17 mouse cellular contexts compared by ENCODE assay signal in genomic region chr1:119886320-119886719, GRCm38 (mm10). TPM values are rescaled to one million over a fixed set of nuclear protein-coding genes. Genes with fewer than 3 reads are reported as not detected.
DNase-seq lines count a peak whose midpoint lies in the region; ATAC-seq and TF ChIP-seq lines count a peak whose summit lies in the region.
"Had no signal": no experiment of that assay in that cellular context is flagged by ENCODE, and none has a peak within 500 bp of the region (broad histone marks: within the 10 kb centered on the region; RNA-seq: fewer than 3 reads in every experiment).

No protein-coding gene starts in this region.

- H3K4me1 ChIP-seq in lung, embryonic 14.5 days (ENCODE audit: insufficient read depth) = peaks cover 10% of the 10 kb centered on the region; the same call in 1 of the 2 replicates
- peaks cover 19% of the 10 kb centered on the region for H3K4me1 ChIP-seq in embryonic facial prominence, embryonic 10.5 days
- H3K4me1 ChIP-seq: liver, embryonic 13.5 days; neural tube, embryonic 15.5 days had no signal

- 15% methylated on average over 7 of the region's 7 CpGs for WGBS in lung, embryonic 14.5 days
- 65% methylated on average over 7 of the region's 7 CpGs for WGBS in embryonic facial prominence, embryonic 10.5 days

- H3K36me3 ChIP-seq in lung, embryonic 14.5 days (ENCODE audit: insufficient read depth) = no peaks in the 10 kb centered on the region
- H3K36me3 ChIP-seq in embryonic facial prominence, embryonic 10.5 days (replicated peaks) = no peaks in the 10 kb centered on the region
- no peaks in the 10 kb centered on the region for H3K36me3 ChIP-seq in myocyte (ENCODE audit: control insufficient read depth, insufficient read depth)
- H3K36me3 ChIP-seq: heart, embryonic 12.5 days; liver, embryonic 13.5 days; neural tube, embryonic 15.5 days had no signal

- DNase-seq in frontal cortex, postnatal 10 days (ENCODE audit: low spot score in 2 of 2) = no peak
- peak; percentile 71 for DNase-seq in lung, embryonic 14.5 days
- no peak for DNase-seq in lung, adult 18-20 months
- peak; percentile 21 for DNase-seq in embryonic facial prominence, embryonic 10.5 days (ENCODE audit: low spot score)
- no peak for DNase-seq in neural tube, embryonic 10.5 days (ENCODE audit: extremely low spot score, low spot score)
- DNase-seq: cerebellum, postnatal 14 days; gastrocnemius, postnatal 25 days; kidney, adult 8-10 months; liver, embryonic 13.5 days; spleen, adult 18-20 months had no signal

- peak overlapping the region; percentile 70 for H3K27ac ChIP-seq in lung, embryonic 14.5 days (ENCODE audit: low read depth)
- no peak overlapping the region for H3K27ac ChIP-seq in embryonic facial prominence, embryonic 10.5 days (replicated peaks)
- H3K27ac ChIP-seq: hindbrain, embryonic 14.5 days; liver, embryonic 13.5 days; neural tube, embryonic 15.5 days had no signal

- no peak for TF ChIP-seq CTCF in lung, embryonic 14.5 days (IDR thresholded peaks at IDR 0.05; ENCODE audit: low read depth)

- H3K27me3 ChIP-seq in lung, embryonic 14.5 days (ENCODE audit: insufficient read depth, low read length) = no peaks in the 10 kb centered on the region
- no peaks in the 10 kb centered on the region for H3K27me3 ChIP-seq in embryonic facial prominence, embryonic 10.5 days (replicated peaks; ENCODE audit: low read depth, poor library complexity, severe bottlenecking)
- H3K27me3 ChIP-seq in myocyte (ENCODE audit: control insufficient read depth, insufficient read depth, insufficient read length) = no peaks in the 10 kb centered on the region
- H3K27me3 ChIP-seq: heart, embryonic 12.5 days; liver, embryonic 13.5 days; neural tube, embryonic 15.5 days had no signal

- no peak overlapping the region for H3ac ChIP-seq in myocyte (ENCODE audit: control insufficient read depth, insufficient read length)

- H3K4me2 ChIP-seq in lung, embryonic 14.5 days = 0 out of 2 replicates have a peak overlapping the region, but pooled peaks have one; percentile 18
- peak overlapping the region; percentile 30 for H3K4me2 ChIP-seq in myocyte (ENCODE audit: low read depth)
- H3K4me2 ChIP-seq: heart, embryonic 12.5 days; hindbrain, embryonic 14.5 days; liver, embryonic 13.5 days; neural tube, embryonic 15.5 days had no signal

- no peak overlapping the region for H3K4me3 ChIP-seq in lung, embryonic 14.5 days (ENCODE audit: low read depth, low read length)
- H3K4me3 ChIP-seq in embryonic facial prominence, embryonic 10.5 days = no peak overlapping the region
- no peak overlapping the region for H3K4me3 ChIP-seq in myocyte
- H3K4me3 ChIP-seq: heart, embryonic 12.5 days; liver, embryonic 13.5 days; neural tube, embryonic 15.5 days had no signal

- no peak overlapping the region for H3K9ac ChIP-seq in lung, embryonic 14.5 days
- H3K9ac ChIP-seq: heart, embryonic 12.5 days; hindbrain, embryonic 14.5 days; liver, embryonic 13.5 days; neural tube, embryonic 15.5 days had no signal

- H3K79me2 ChIP-seq in myocyte (ENCODE audit: control insufficient read depth, insufficient read depth) = no peaks in the 10 kb centered on the region

- ATAC-seq in frontal cortex, adult (ENCODE audit: low TSS enrichment) = 0 out of 2 replicates have a peak, but pooled peaks have one; percentile 10
- ATAC-seq in lung, embryonic 14.5 days (ENCODE audit: insufficient read depth) = peak; percentile 62
- no peak for ATAC-seq in inflammation-experienced regulatory T-cells, adult 6 months
- ATAC-seq: forebrain, embryonic 16.5 days had no signal

- no peak for TF ChIP-seq POLR2A in myocyte (IDR thresholded peaks at IDR 0.05; ENCODE audit: insufficient read length, low read depth)

- no peaks in the 10 kb centered on the region for H3K9me3 ChIP-seq in lung, embryonic 14.5 days (ENCODE audit: low read depth, low read length)
- H3K9me3 ChIP-seq in embryonic facial prominence, embryonic 10.5 days = no peaks in the 10 kb centered on the region
- H3K9me3 ChIP-seq: heart, embryonic 12.5 days; liver, embryonic 13.5 days; neural tube, embryonic 15.5 days had no signal

TF ChIP-seq in myocyte, 11 proteins besides CTCF, POLR2A, EP300 and RAD21:
- TF ChIP-seq TCF12 (IDR thresholded peaks at IDR 0.05; ENCODE audit: insufficient read depth, poor library complexity, severe bottlenecking) (no peak), SRF (IDR thresholded peaks at IDR 0.05; ENCODE audit: control insufficient read depth, insufficient read length, low read depth) (no peak), POLR2AphosphoS2 (IDR thresholded peaks at IDR 0.05; ENCODE audit: insufficient read length, low read depth) (no peak), MAX (IDR thresholded peaks at IDR 0.05; ENCODE audit: low read depth) (no peak), USF1 (IDR thresholded peaks at IDR 0.05; ENCODE audit: low read depth) (no peak), TCF3 (IDR thresholded peaks at IDR 0.05; ENCODE audit: insufficient read length, low read depth) (no peak), MYOG (IDR thresholded peaks at IDR 0.05; ENCODE audit: control insufficient read depth in 1 of 3, insufficient read depth in 1 of 3, insufficient read length in 2 of 3, low read depth in 2 of 3) (no peak), MYOD1 (IDR thresholded peaks at IDR 0.05; ENCODE audit: control insufficient read depth in 1 of 3, insufficient read length in 2 of 3, low read depth in 2 of 3) (no peak), CEBPB (IDR thresholded peaks at IDR 0.05; ENCODE audit: insufficient read depth, poor library complexity, severe bottlenecking) (no peak), E2F4 (IDR thresholded peaks at IDR 0.05; ENCODE audit: insufficient read depth) (no peak), REST (IDR thresholded peaks at IDR 0.05; ENCODE audit: insufficient read depth, insufficient read length) (no peak)

RNA-seq across cellular contexts. Expression of gene Tmem177, which starts 26.7 kb away (rescaled TPM):
- polyA plus RNA-seq in lung, embryonic 14.5 days (2014; fragmentation: Nextera tagmentation; extraction: Ambion mirVana) = 6.4 and 8.4 TPM in 2 replicates
- 10.4 and 10.9 TPM in 2 replicates for polyA plus RNA-seq in embryonic facial prominence, embryonic 10.5 days (2016; fragmentation: Nextera tagmentation; extraction: Ambion mirVana)
- 8.4 TPM for polyA plus RNA-seq in myocyte (2012; fragmentation: generic; extraction: Trizol)
- 1 to 10 TPM; 6.6 to 8.1 (median 6.7) TPM for polyA plus RNA-seq in inflammation-experienced regulatory T-cells, adult 6 months (2017; shearing (Covaris generic))

RNA-seq across cellular contexts. Expression of gene Ptpn4, which starts 48.9 kb away (rescaled TPM):
- polyA plus RNA-seq in lung, embryonic 14.5 days (2014; fragmentation: Nextera tagmentation; extraction: Ambion mirVana) = 13.9 and 15.7 TPM in 2 replicates
- 5.4 and 6.3 TPM in 2 replicates for polyA plus RNA-seq in embryonic facial prominence, embryonic 10.5 days (2016; fragmentation: Nextera tagmentation; extraction: Ambion mirVana)
- 1.1 TPM for polyA plus RNA-seq in myocyte (2012; fragmentation: generic; extraction: Trizol)
- 10 to 100 TPM in 1 of 3 experiments, 1 to 10 TPM in 2; 3.8 to 13.3 (median 6.7) TPM for polyA plus RNA-seq in inflammation-experienced regulatory T-cells, adult 6 months (2017; shearing (Covaris generic))

Comparison
In these comparisons a context has a peak if more than half of its experiments do, and no peak if none do; other contexts are left out.
1. DNase-seq: peak in lung, embryonic 14.5 days (single experiment) and embryonic facial prominence, embryonic 10.5 days (single experiment); none in frontal cortex, postnatal 10 days (0 of 2), lung, adult 18-20 months (0 of 2) and neural tube, embryonic 10.5 days (single experiment).